Mouse (Mus musculus) B cell, adult (primary cell): Measurements from ENCODE around the gene Ifna5. TPM values are rescaled to one million over a fixed set of nuclear protein-coding genes. Genes with fewer than 3 reads are reported as not detected.

Experiments used
- total RNA-seq: library from RNA; stranded (reverse); gene quantifications from 4 replicates; pipeline ENCODE4 v1.2.4, GENCODE M21; 2023; ENCODE audit not compliant: inconsistent age

Gene Ifna5
- not detected in 4 replicates for total RNA-seq

GRCm38 (mm10) chr4:88835225-88835624 lies at the start of gene Ifna5:
Ifna5 (plus strand) TSS chr4:88835525.

GRCm38 (mm10) chr4:88788402-88788801 lies 46.9 kb upstream of the Ifna5 start, which contains the start of gene Gm13277:
Gm13277 (plus strand) TSS chr4:88788632.

GRCm38 (mm10) chr4:88791250-88791649 lies 44.1 kb upstream of the Ifna5 start, which contains the start of gene Gm13278:
Gm13278 (plus strand) TSS chr4:88791550.

GRCm38 (mm10) chr4:88793936-88794675 lies 41.2 kb upstream of the Ifna5 start, which contains the start of gene Gm13275:
Gm13275 (plus strand) TSS chr4:88794487.

GRCm38 (mm10) chr4:88797097-88797496 lies 38.2 kb upstream of the Ifna5 start, which contains the start of gene Gm13279:
Gm13279 (plus strand) TSS chr4:88797397.

GRCm38 (mm10) chr4:88799365-88799764 lies 36.0 kb upstream of the Ifna5 start, which contains the start of gene Gm13285:
Gm13285 (plus strand) TSS chr4:88799665.

GRCm38 (mm10) chr4:88802954-88803353 lies 32.4 kb upstream of the Ifna5 start, which contains the start of gene Gm13287:
Gm13287 (plus strand) TSS chr4:88803254.

GRCm38 (mm10) chr4:88805231-88805630 lies 30.1 kb upstream of the Ifna5 start, which contains the start of gene Gm13288:
Gm13288 (plus strand) TSS chr4:88805531.

GRCm38 (mm10) chr4:88815928-88816327 lies 19.4 kb upstream of the Ifna5 start, which contains the start of gene Ifna7:
Ifna7 (plus strand) TSS chr4:88816228.

GRCm38 (mm10) chr4:88819659-88820058 lies 15.7 kb upstream of the Ifna5 start, which contains the start of gene Ifna11:
Ifna11 (plus strand) TSS chr4:88819959.

GRCm38 (mm10) chr4:88827116-88827515 lies 8.2 kb upstream of the Ifna5 start, which contains the start of gene Ifna6:
Ifna6 (plus strand) TSS chr4:88827416.

GRCm38 (mm10) chr4:88841438-88841911 lies 6.2 kb downstream of the Ifna5 start, which contains the start of gene Ifna4:
Ifna4 (plus strand) TSS chr4:88841861.

GRCm38 (mm10) chr4:88849698-88850097 lies 14.4 kb downstream of the Ifna5 start, which contains the start of gene Ifna1:
Ifna1 (plus strand) TSS chr4:88850087.

GRCm38 (mm10) chr4:88880101-88880500 lies 44.8 kb downstream of the Ifna5 start, which contains the start of gene Ifne:
Ifne (minus strand) TSS chr4:88880201.

Other genes with a start within 250 kb of the Ifna5 start
- gene Ifna9, start 243.1 kb upstream of the Ifna5 start, total RNA-seq: not detected in 4 replicates
- gene Ifna12, start 232.1 kb upstream of the Ifna5 start, total RNA-seq: not detected in 4 replicates
- gene C87499, start 201.1 kb upstream of the Ifna5 start, total RNA-seq: not detected in 4 replicates
- not detected in 4 replicates for gene Ifna13, start 191.1 kb upstream of the Ifna5 start, total RNA-seq
- not detected in 4 replicates for gene Ifna16, start 158.6 kb upstream of the Ifna5 start, total RNA-seq
- gene Ifna2, start 151.6 kb upstream of the Ifna5 start, total RNA-seq: not detected in 4 replicates
- gene Ifnab, start 144.2 kb upstream of the Ifna5 start, total RNA-seq: not detected in 4 replicates
- gene Gm26566, start 113.7 kb upstream of the Ifna5 start, total RNA-seq: not detected in 4 replicates
- gene Klhl9, start 113.1 kb upstream of the Ifna5 start, total RNA-seq: 16.1 to 18.8 TPM (median 16.6 TPM) in 4 replicates
- not detected in 4 replicates for gene Gm13271, start 80.7 kb upstream of the Ifna5 start, total RNA-seq
- not detected in 4 replicates for gene Gm13283, start 75.4 kb upstream of the Ifna5 start, total RNA-seq
- not detected in 4 replicates for gene Gm13290, start 61.7 kb upstream of the Ifna5 start, total RNA-seq
- gene Gm13289, start 58.6 kb upstream of the Ifna5 start, total RNA-seq: not detected in 4 replicates
- not detected in 4 replicates for gene Gm13272, start 55.7 kb upstream of the Ifna5 start, total RNA-seq
- gene Ifnz, start 53.4 kb upstream of the Ifna5 start, total RNA-seq: not detected in 4 replicates
- gene Gm13276, start 49.8 kb upstream of the Ifna5 start, total RNA-seq: not detected in 4 replicates
- gene Gm13277, start 46.9 kb upstream of the Ifna5 start, total RNA-seq: not detected in 4 replicates
- not detected in 4 replicates for gene Gm13278, start 44.0 kb upstream of the Ifna5 start, total RNA-seq
- not detected in 4 replicates for gene Gm13275, start 41.0 kb upstream of the Ifna5 start, total RNA-seq
- gene Gm13279, start 38.1 kb upstream of the Ifna5 start, total RNA-seq: not detected in 4 replicates
- 0.36 TPM in 1 of 4 replicates, not detected in the others for gene Gm13285, start 35.9 kb upstream of the Ifna5 start, total RNA-seq
- not detected in 4 replicates for gene Gm13287, start 32.3 kb upstream of the Ifna5 start, total RNA-seq
- not detected in 4 replicates for gene Gm13288, start 30.0 kb upstream of the Ifna5 start, total RNA-seq
- gene Ifna7, start 19.3 kb upstream of the Ifna5 start, total RNA-seq: not detected in 4 replicates
- not detected in 4 replicates for gene Ifna11, start 15.6 kb upstream of the Ifna5 start, total RNA-seq
- not detected in 4 replicates for gene Ifna6, start 8.1 kb upstream of the Ifna5 start, total RNA-seq
- not detected in 4 replicates for gene Ifna4, start 6.3 kb downstream of the Ifna5 start, total RNA-seq
- not detected in 4 replicates for gene Ifna1, start 14.6 kb downstream of the Ifna5 start, total RNA-seq
- not detected in 4 replicates for gene Ifne, start 44.7 kb downstream of the Ifna5 start, total RNA-seq